Mouse (Mus musculus) adrenal gland (tissue): ENCODE results near the gene Sdhaf1.

Experiments used
- intact Hi-C: fragments of 180-260 bp; cut with DNase I; formaldehyde crosslinking; loops from one replicate; pipeline ENCODE4 v1.15.1; 2025

Gene Sdhaf1

DNA sequence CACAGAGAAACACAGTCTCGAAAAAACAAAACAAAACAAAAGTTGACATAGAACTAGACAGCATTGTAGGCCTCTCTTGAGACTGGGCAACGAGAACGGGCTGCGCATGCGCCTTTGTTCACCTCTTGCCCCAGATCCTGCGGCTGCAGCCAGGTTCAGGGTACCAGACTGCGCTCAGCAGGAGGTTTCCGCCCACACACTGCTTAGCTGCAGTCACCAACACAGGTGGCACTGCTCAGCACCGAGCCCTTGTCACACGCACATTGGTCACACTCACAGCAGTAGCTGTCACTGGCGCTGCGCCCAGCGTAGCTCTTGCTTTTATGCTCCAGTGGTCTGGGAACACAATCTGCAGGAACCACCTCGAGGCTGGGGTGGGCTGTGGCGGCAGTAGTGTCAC, 3.4 kb upstream of the Sdhaf1 start:
- intact Hi-C loops = no loop called here

DNA sequence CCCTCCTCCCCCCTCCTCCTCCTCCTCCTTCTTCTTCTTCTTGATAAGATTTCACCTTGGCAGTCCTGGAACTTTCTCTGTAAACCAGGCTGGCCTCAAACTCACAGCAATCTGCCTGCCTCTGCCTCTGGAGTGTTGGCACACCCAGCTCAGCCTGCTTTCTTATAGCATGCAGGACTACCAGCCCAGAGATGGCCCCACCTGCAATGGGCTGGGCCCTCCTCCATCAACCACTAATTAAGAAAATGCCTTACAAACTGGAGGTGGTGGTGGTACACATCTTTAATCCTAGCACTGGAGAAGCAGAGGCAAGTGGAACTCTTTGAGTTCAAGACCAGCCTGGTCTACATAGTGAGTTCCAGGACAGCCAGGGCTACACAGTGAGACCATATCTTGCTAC, 2.7 kb upstream of the Sdhaf1 start:
- intact Hi-C loops = no loop called here

DNA sequence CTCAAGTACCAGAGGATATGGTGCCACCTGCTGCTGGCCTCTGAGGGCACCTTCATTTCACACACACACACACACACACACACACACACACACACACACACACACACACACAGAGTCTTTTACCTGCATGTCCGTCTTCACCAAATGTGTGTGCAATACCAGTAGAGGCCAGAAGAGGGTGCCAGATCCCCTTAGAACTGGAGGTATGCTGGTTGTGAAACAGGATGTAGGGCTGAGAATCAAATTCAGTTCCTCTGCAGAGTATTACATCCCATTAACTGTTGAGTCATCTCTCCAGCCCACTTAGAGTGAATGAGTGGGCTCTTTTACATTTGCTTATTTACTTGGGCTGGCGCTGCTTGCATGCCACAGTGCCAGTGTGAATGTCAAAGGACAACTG, 1.7 kb upstream of the Sdhaf1 start:
- intact Hi-C loops = no loop called here

DNA sequence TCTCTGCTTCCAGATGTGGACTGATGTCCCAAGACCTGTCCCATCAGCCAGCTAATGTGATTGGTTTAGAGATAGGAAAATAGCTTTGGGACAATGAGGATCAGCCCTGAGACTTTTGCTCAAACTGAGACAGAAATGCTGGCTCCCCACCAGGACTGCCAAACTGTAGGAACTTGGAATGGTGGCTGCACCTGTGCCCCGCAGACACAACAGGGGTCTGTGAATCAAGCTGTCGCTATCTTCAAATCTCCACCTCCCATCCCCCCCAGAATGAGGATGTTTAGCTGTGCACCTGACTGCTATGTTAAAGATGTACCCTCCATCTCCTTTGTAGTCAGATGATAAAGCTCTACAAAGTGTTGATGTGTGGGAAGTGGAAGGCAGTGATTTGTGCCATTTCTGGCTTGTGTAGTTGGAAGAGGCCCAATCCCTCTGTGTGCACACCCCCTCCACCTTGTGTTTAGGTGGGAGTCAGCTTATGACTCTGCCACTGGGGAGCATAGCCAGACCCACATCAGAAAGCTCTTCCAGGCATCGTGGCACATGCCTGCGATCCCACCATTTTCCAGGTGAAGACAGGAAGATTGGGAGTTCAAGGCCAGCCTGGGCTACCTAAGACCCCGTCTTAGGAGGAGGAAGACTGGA, 727 bp upstream of the Sdhaf1 start:
- intact Hi-C loops = no loop called here

DNA sequence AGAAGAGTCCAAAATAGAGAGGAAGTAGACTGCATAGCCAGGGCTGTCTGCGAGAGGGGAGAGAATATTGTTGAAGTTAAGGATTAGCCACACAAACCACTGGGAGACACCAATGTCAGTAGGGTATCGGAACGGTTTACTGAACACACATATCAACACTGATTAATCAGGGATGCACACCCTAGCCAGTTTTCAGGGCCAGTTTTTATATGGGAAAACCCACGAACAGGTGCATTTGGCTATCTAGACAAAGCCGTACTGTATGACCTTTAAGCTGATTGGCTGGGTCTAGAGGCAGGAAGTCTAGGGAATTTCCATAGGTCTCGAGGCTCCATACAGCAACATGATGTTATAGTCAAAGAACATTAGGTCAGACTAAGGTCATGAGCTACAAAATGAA, 830 bp downstream of the Sdhaf1 start:
- intact Hi-C loops = no loop called here

DNA sequence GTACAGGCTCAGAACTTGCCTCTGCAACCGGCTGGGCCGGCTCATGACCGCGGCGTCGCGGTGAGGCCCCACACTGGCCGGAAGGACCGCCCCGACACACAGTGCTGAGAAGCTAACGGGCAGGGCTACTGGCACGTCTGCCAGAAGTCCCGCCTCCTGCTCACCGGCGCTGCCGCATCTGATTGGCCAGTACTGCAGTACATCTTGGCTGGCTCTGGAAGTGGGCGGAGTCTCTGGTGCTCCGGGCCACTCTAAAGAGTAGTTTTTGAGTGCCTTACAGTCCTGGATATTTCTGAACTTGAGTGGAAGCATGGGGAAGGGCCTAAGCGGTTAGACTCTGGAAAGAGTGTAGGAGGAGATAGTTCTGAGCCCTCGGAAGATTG, 1.4 kb downstream of the Sdhaf1 start:
- intact Hi-C loops = no loop called here

DNA sequence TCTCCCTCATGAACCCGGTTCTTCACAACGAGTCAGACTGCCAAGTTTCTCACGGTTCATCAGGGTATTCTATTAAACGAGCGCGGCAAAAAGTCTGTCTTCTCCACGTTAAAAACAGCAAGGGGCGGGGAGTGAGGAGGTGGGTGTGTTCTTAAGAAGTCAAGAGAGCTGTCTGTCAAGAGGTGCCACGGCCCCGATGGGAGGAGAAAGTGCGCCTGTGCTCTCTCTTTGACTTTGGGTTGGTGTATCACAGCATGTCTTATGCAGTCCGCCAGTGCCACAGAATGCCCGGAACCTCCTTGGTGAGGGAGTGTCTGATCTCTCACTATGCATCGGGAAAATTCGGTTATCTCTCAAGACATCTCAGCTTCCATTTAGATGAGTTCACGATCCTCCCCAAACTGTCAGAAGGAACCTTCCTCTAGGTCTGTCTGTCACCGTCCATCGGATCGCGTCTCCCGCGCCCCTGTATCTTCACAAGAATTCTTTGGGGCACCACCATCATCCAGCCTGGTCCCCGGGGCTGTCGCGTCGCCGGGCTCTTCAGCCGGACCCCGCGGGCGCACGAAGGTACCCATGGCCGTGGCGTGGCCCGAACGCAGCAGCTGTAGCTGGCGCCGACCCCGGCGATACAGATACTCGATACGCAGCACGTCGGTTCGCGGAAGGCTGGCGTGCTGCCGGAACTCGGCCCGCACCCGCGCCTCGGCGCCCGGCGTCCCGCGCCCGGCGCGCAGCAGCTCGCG, 2.0 kb downstream of the Sdhaf1 start, which contains the start of gene E130208F15Rik:
TSS of gene E130208F15Rik (plus strand) at position 202 of the 746 bp plus-strand sequence.
- intact Hi-C loops = no loop called here

DNA sequence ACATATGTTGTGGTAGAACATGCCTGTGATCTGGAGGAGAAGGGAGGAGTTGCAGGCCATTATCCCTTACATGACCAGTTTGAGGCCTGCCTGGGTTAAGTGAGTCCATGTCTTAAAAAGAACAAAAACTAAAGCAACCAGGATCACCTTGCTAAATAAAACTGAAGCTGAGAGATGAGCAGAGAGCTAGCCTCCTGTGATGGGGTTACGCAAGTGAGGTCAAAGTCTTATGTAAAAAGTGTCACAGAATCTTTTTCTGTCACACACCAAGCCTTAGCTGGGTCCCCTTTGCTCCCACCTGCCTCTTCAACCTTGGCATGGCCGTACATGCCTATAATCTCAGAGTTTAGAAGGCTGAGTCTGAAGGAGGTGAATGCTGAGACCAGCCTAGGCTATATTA, 2.7 kb downstream of the Sdhaf1 start:
- intact Hi-C loops = no loop called here

DNA sequence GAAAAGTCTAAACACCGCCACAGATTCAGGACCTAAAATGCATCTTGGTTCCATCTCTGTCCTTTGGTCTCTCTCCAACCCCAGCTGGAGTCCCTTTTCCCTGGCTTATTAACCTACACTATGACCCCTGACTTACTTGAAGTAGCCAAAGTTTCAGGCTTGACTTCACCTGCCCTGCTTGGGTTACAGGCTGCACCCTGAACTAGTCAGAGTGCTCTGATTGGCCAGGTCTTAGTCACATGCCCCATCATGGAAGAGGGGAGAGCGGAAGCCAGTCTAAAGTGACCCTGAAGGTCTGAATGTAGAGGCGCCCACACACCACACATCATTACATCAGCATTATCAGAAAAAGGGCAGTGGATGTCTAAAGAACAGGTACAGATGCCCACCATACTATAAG, 5.6 kb downstream of the Sdhaf1 start:
- intact Hi-C loops = no loop called here

DNA sequence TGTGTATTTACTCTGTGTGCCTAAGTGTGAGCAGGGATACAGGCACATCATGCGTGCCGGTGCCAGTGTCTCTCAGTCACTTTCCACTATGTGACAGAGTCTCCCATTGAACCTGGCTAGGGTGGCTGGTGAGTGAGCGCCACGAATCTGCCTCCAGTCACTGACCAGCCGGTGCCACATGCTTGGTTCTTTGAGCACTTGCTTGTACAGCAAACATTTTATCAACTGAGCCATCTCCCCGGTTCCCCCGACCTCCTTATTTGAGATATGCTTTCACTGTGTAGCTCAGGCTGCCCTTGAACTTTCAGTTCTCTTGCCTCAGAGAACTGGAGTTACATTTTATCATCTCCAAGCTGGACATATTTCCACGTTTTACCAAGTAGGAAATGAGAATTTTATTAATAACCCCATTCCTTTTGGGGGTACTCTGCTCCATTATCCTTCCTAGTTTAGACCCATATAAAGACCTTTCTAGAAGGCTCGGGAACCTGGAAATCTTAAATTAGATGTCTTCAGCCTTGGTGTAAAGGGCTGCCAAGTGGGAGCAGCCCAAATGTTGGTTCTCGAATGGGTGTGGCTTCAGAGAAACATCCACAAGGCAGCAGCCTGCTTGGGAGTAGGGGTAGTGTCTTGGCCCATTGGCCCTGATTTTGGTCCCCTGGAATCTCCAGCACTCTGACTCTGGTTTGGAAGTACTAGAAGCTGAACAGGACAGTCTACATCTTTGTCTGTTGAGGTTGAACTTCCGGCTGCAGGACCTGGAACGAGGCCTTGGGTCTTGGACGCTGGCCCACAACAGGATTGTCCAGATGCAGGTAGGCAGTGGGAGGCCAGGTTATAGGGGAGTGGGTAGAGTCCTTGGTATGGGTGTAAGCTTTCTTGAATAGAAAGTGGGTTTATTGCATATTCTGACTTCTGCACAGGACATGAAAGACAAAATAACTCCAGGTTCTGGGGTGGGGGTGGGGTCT, 7.9 kb downstream of the Sdhaf1 start:
- intact Hi-C loops = no loop called here

DNA sequence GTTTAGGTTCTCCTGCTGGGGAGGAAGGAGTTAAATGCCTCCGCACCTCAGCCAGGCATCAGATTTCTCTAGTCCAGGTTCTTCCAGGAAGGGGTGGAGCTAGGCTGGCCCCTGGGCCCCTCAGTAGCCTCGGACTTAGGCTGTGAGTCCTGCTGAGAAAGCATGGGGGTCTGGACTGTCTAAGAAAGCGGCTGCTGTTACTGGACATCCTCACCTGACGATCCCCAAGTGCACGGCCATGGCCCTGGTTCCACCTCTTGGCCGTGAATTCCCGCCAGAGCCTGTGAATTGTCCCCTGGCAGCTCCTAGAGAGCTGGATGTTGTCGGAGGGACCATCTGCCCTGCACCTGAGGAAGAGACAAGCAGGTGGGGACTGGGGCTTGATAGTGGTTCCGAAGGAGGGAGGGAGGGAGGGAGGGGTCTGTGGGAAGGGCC, 9.0 kb downstream of the Sdhaf1 start, which contains the start of gene Syne4:
TSS of gene Syne4 (plus strand) at position 87 of the 435 bp plus-strand sequence.
- intact Hi-C loops = no loop called here

DNA sequence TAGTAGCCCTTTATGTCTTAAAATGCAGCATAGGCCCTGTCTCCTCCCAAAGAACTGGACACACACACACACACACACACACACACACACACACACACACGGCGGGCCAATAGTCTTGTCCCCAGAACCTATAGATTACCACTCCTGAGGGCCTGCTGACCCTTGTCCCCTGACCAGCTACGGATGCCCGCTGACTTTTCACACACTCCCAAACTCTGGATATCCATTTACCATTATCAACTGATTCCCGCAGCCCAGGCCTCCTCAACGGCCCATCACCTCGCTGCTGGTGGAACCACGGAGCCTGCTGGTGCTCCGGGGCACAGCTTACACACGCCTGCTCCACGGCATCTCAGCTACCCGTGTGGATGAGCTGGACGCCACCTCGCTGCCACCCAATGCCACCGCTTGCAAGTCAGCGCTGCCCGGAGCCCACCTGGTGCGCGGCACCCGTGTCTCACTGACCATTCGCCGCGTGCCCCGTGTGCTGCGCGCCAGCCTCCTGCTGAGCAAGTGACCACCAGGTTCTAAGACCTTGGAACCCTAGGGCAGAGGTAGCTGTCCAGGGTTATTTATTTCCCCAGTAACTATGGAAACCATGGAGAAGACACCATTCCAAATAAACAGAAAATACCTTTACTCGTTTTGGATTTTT, 9.9 kb downstream of the Sdhaf1 start:
- intact Hi-C loops = no loop called here

DNA sequence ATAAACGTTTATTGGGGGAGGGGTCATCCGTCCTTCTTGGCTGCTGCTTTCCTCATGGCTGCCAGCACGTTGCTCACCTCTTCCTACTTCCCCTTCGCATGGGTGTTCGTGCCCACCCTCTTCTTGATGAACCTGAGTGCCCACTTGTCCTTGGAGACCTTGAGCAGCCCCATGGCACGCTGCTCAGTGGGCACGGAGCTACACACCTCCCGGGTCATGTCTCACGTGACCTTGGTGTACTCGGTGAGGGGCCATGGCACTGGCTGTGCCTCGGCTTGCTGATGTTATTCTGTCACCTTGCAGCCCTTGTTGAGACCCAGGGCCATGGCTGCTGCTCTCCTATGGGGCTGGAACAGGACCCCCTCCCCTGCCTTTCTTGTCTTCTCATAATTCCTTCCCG, 13.6 kb downstream of the Sdhaf1 start:
- intact Hi-C loops = no loop called here

DNA sequence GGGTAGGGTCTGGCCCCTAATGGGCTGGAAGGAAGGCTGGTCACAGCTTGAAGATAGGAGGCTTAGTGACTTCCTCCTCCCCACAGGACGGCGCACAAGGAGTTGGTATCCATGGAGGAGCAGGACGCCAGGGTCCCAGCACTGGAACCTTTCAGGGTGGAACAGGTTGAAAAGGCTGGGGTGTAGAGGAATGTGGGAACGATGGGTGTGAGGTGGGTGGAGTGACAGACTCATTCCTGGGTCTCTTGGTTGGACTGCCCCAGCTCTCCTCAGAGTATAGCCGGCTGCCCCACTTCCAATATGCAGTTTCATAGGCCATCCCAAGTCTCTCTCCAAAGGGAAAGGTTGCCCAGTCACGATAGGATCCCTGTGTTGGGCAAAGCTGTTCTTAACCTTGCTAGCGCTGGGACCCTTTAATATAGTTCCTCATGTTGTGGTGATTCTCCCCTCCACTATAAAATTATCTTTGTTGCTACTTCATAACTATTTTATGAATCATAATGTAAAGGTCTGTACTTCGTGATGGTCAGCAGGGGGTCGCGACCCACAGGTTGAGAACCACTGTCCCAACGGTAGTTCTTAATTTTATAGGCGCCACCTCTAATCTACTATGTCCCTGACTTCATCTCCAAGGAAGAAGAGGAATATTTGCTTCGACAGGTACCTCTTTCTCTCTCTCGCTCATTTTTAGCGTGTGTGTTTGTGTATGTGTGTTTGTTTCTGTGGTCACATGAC, 14.1 kb downstream of the Sdhaf1 start:
- intact Hi-C loops = no loop called here

DNA sequence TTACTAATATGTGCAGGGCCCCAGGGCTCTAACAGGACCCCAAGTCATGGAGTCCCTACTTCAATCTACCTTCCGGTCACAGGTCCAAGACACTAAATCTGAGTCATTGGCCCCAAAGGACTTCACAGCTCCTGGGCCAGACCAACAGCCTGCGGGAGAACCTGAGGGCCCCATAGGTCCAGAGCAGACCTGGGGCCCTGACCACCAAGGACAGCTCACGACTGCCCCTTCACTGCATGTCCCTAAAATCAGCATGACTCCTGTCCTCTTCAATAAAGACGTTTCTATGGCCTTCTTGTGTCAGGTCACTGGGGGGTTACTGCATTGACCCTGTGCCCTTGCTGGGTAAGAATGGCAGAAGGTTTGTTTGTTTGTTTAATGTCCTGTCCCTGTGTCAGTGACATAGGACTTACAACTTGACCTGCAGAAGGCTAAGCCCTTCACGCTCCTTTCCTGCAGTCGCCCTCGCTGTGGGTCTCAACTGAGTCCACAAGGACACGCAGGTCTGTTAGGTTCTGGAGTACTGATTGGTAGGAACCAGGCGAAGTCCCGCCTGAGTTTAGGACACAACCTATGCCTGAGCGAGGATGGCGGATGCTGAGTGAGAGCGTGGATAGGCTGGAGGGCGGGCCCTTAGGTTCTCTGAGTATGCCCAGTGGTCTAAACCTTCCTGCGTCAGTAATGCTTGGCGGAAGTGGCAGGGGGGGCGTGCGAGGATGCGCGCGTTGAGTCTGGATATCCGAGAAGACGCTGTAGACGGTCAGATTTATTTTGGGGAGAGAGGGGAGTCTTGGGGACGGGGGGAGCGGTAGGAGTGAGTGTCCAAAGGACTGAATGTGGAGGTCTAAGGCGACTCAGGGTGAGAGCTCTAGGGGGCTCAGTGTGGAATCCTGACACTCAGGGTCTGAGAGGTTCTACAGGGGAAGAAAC, 15.4 kb downstream of the Sdhaf1 start, which contains the start of gene Alkbh6:
TSS of gene Alkbh6 (plus strand) at position 642 of the 930 bp plus-strand sequence.
- intact Hi-C loops = no loop called here

DNA sequence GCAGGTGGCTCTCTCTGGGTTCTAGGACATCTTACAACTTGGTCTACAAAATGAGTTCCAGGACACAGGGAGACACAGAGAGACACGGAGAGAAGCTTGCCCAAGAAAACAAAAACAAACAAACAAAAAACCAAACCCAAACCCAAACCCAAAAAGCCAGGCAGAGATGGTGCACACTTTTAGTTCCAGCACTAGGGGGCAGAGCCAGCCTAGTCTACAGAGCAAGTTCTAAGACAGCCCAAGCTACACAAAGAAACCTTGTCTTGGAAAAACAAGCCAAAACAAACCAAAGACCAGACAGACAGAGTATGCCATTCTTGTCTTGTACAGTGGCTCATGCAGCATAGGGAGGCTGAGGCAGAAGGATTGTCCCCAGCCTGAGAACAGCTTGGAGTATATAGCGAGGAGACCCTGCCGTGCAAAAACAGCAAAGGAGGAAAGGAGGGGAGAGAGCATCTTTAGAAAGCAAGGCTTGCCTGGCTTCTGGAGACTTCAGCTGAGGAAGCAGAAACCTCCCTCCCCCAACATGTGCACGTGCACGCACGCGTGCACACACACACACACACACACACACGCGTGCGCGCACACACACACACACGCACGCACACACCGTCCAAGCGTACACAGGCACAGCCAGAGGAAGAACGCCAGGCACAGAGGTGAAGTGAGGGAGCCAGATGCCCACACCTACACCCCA, 17.5 kb downstream of the Sdhaf1 start:
- intact Hi-C loops = no loop called here

DNA sequence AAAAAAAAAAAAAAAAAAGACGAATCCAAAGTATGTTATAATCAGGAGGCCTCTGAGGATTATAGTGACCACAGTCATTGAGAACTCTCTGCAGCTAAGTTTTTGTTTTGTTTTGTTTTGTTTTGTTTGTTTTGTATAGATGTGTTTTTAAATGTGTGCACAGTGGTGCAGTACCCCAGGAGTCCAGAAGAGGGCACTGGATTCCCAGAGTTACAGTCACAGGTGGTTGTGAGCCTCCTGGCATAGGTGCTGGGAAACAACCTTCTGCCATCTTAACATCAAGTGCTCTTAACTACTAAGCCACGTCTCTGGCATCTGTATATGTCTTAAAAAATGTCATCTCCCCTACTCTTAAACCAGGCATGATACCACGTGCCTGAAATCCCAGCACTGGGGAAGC, 22.8 kb downstream of the Sdhaf1 start:
- intact Hi-C loops = no loop called here

DNA sequence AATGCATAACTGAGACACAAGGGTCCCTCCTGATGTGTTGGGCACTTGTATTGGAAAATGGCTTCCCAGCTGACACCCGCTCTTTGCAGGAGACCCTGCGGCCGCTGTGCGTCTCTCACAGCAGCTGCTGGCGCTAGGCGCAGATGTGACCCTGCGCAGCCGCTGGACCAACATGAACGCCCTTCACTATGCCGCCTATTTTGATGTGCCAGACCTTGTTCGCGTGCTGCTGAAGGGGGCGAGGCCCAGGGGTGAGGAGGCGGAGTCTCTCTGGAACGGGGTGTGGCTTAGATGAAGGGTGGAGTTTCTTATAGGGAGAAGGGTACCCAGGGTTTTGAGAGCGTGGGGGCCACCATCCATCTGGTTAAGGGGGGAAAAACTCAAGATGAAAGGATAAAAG, 26.4 kb downstream of the Sdhaf1 start:
- intact Hi-C loops = no loop called here

DNA sequence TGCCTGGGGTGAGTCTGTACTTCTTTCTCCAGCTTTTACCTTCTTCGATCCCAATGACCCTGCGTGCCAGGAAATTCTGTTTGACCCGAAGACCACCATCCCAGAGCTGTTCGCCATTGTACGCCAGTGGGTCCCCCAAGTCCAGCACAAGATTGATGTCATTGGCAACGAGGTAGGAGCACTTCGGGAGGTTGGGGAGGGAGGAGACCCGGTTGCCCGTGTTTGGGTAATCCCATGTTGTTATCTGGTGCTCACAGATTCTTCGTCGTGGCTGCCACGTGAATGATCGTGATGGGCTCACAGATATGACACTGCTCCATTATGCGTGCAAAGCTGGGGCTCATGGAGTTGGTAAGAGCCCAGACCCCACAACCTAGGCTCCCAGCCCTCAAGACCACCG, 26.9 kb downstream of the Sdhaf1 start:
- intact Hi-C loops = no loop called here
